Mouse (Mus musculus): ENCODE measurements at regions not wholly inside any gene's neighbourhood (a gene's known extent, or its start where the extent isn't known, plus 50 kb on each side); places are given as distances from the start of the nearest gene placed in this dataset.
A peak's percentile ranks its signal among the peaks of the same experiment; 100 is the strongest.

- DNase-seq (ENCODE audit: extremely low spot score in 1 of 2, low spot score in 1 of 2), result no peak
Measured at GRCm38 (mm10) chr6:76825953-76826352, 328.4 kb upstream of the Gm9008 start.

GRCm38 (mm10) chr6:76802969-76803368 is 305.4 kb upstream of the Gm9008 start:
- DNase-seq (ENCODE audit: extremely low spot score in 1 of 2, low spot score in 1 of 2), result no peak

- DNase-seq (ENCODE audit: extremely low spot score in 1 of 2, low spot score in 1 of 2), result no peak
Measured at GRCm38 (mm10) chr6:76780168-76780567, 282.6 kb upstream of the Gm9008 start.

GRCm38 (mm10) chr6:76778201-76778600 is 280.6 kb upstream of the Gm9008 start:
- DNase-seq (ENCODE audit: extremely low spot score in 1 of 2, low spot score in 1 of 2), result no peak

- DNase-seq (ENCODE audit: extremely low spot score in 1 of 2, low spot score in 1 of 2), result no peak
Measured at GRCm38 (mm10) chr6:76777080-76777479, 279.5 kb upstream of the Gm9008 start.

- DNase-seq (ENCODE audit: extremely low spot score in 1 of 2, low spot score in 1 of 2), result peak in 1 of 2 experiments; percentile 16
Measured at GRCm38 (mm10) chr6:76763852-76764251, 266.3 kb upstream of the Gm9008 start.

- DNase-seq (ENCODE audit: extremely low spot score in 1 of 2, low spot score in 1 of 2), result no peak
Measured at GRCm38 (mm10) chr6:76754867-76755266, 257.3 kb upstream of the Gm9008 start.

All from layer of hippocampus, postnatal 25 days (tissue).